9 mouse cellular contexts compared by ENCODE assay signal in the genomic region with DNA sequence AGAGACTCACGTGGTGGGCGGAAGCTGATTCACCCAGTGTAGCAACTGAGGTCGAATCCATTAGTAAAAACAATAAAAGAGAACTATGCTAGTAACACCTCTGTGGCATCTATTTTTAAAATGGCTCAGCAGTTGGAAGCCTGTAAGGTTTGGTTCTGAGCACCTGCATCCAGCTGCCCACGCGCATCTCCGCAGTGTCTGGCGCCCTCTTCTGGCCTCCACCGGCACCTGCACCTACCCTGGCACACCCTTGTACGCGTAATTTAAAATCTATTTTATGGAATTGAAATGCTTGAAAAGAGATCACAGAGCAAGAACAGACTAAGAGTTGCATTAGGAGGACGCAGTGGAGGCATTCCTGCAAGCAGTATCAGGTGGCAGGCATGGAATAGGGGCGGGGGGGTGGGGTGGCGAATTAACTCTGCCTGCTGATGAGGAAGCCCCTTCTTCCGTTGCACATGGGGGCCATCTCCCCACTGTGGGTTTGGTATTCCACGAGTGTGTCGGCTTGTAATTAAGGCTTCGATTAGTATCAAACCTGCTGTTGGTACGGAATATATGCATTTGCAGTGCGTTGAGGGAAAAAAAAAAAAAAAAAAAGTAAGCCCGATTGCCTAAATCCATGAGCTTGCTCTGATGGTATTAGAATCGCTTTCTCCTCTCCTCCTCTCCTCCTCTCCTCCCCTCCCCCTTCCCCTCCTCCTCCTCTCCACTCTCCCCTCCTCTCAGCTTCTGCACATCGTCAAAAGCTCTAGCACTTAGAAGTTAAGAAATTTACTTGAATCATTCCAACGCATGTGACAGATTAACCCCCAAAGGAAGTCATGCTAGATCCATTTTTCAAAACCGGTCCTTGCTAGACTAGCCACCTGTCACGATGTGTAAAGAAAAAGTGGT.
DNase-seq lines count a peak whose midpoint lies in the region; ATAC-seq and TF ChIP-seq lines count a peak whose summit lies in the region.
"Had no signal": no experiment of that assay in that cellular context is flagged by ENCODE, and none has a peak within 500 bp of the region (broad histone marks: within the 10 kb centered on the region; RNA-seq: fewer than 3 reads in every experiment).

No protein-coding gene starts in this region.

- WGBS in kidney, adult 2 months, result 25% methylated on average over 25 of the region's 25 CpGs
- 20% methylated on average over 25 of the region's 25 CpGs for WGBS in forebrain, postnatal 0 days
- 19% methylated on average over 25 of the region's 25 CpGs for WGBS in midbrain, embryonic 15.5 days
- 31% methylated on average over 25 of the region's 25 CpGs for WGBS in kidney, embryonic 16.5 days

- no peak overlapping the region for H3K4me3 ChIP-seq in kidney, adult 2 months (ENCODE audit: insufficient read depth, low read depth, low read length)
- H3K4me3 ChIP-seq in forebrain, postnatal 0 days (ENCODE audit: low read depth, low read length), result peak overlapping the region; percentile 28
- peak overlapping the region; percentile 16; the same call in 1 of the 2 replicates for H3K4me3 ChIP-seq in midbrain, embryonic 15.5 days
- no peak overlapping the region for H3K4me3 ChIP-seq in kidney, embryonic 16.5 days (ENCODE audit: low read length)

- H3K27ac ChIP-seq in kidney, adult 2 months (ENCODE audit: insufficient read depth, low read depth, low read length), result no peak overlapping the region
- H3K27ac ChIP-seq in forebrain, postnatal 0 days (ENCODE audit: low read depth, low read length), result no peak overlapping the region
- H3K27ac ChIP-seq in midbrain, embryonic 15.5 days, result no peak overlapping the region
- no peak overlapping the region for H3K27ac ChIP-seq in kidney, embryonic 16.5 days (ENCODE audit: low read length)

- no peak for TF ChIP-seq POLR2A in kidney, adult 2 months (IDR thresholded peaks at IDR 0.05; ENCODE audit: low read depth, low read length)

- H3K4me2 ChIP-seq in forebrain, postnatal 0 days (ENCODE audit: low read depth), result peak overlapping the region; percentile 43
- H3K4me2 ChIP-seq in midbrain, embryonic 15.5 days, result peak overlapping the region; percentile 45
- H3K4me2 ChIP-seq in kidney, embryonic 16.5 days (replicated peaks; ENCODE audit: low read depth, low read length), result no peak overlapping the region

- no peak overlapping the region for H3K9ac ChIP-seq in forebrain, postnatal 0 days
- H3K9ac ChIP-seq in midbrain, embryonic 15.5 days, result no peak overlapping the region
- no peak overlapping the region for H3K9ac ChIP-seq in kidney, embryonic 16.5 days (replicated peaks; ENCODE audit: low read length)

- no peaks in the 10 kb centered on the region for H3K9me3 ChIP-seq in forebrain, postnatal 0 days (ENCODE audit: low read length)
- no peaks in the 10 kb centered on the region for H3K9me3 ChIP-seq in midbrain, embryonic 15.5 days
- H3K9me3 ChIP-seq in kidney, embryonic 16.5 days (ENCODE audit: low read length), result peaks cover 4% of the 10 kb centered on the region; the same call in 1 of the 2 replicates

- peak; percentile 36; the same call in 1 of the 2 replicates for TF ChIP-seq CTCF in kidney, adult 2 months (conservative IDR thresholded peaks at IDR 0.05; ENCODE audit: insufficient read depth, insufficient read length, low read depth, low read length)
- TF ChIP-seq CTCF in forebrain, postnatal 0 days (IDR thresholded peaks at IDR 0.05; ENCODE audit: low read depth), result peak; percentile 58

- no peaks in the 10 kb centered on the region for H3K36me3 ChIP-seq in kidney, adult 2 months (ENCODE audit: control insufficient read depth, insufficient read depth, low read length)
- no peaks in the 10 kb centered on the region for H3K36me3 ChIP-seq in forebrain, postnatal 0 days (ENCODE audit: insufficient read depth)
- H3K36me3 ChIP-seq in midbrain, embryonic 15.5 days (replicated peaks), result no peaks in the 10 kb centered on the region
- no peaks in the 10 kb centered on the region for H3K36me3 ChIP-seq in kidney, embryonic 16.5 days (ENCODE audit: insufficient read depth, low read length)

- no peaks in the 10 kb centered on the region; the same call in 1 of the 2 replicates for H3K27me3 ChIP-seq in kidney, adult 2 months (replicated peaks; ENCODE audit: control insufficient read depth, insufficient read depth, low read length)
- H3K27me3 ChIP-seq in forebrain, postnatal 0 days (ENCODE audit: insufficient read depth, low read length), result no peaks in the 10 kb centered on the region
- H3K27me3 ChIP-seq in midbrain, embryonic 15.5 days (replicated peaks), result no peaks in the 10 kb centered on the region
- no peaks in the 10 kb centered on the region for H3K27me3 ChIP-seq in kidney, embryonic 16.5 days (ENCODE audit: insufficient read depth, low read length)
- H3K27me3 ChIP-seq: CH12.LX had no signal

- no peak; the same call in 1 of the 2 replicates for ATAC-seq in forebrain, postnatal 0 days
- no peak; the same call in 1 of the 2 replicates for ATAC-seq in midbrain, embryonic 15.5 days (replicated peaks)
- ATAC-seq in kidney, embryonic 16.5 days (ENCODE audit: low FRiP score, low TSS enrichment), result no peak

- no peak for DNase-seq in kidney, adult 2 months
- no peak for DNase-seq in kidney, postnatal 4 days
- peak; percentile 49 for DNase-seq in R1 (ENCODE audit: low read depth, low spot score)
- peak; percentile 29 for DNase-seq in forebrain, postnatal 0 days
- no peak for DNase-seq in lung, postnatal 25 days (ENCODE audit: low spot score)
- no peak for DNase-seq in heart, adult 11 months

- no peaks in the 10 kb centered on the region for H3K4me1 ChIP-seq in kidney, adult 2 months (ENCODE audit: control insufficient read depth, insufficient read depth, low read length)
- peaks cover 6% of the 10 kb centered on the region for H3K4me1 ChIP-seq in forebrain, postnatal 0 days (ENCODE audit: insufficient read depth)
- H3K4me1 ChIP-seq in midbrain, embryonic 15.5 days, result peaks cover 9% of the 10 kb centered on the region
- no peaks in the 10 kb centered on the region for H3K4me1 ChIP-seq in kidney, embryonic 16.5 days (ENCODE audit: insufficient read depth, low read length)

Comparison
In these comparisons a context has a peak if more than half of its experiments do, and no peak if none do; other contexts are left out.
1. DNase-seq: peak in R1 (single experiment) and forebrain, postnatal 0 days (single experiment); none in kidney, adult 2 months (single experiment), kidney, postnatal 4 days (0 of 2), lung, postnatal 25 days (single experiment) and heart, adult 11 months (single experiment).
2. H3K4me3 ChIP-seq: peak in forebrain, postnatal 0 days (single experiment) and midbrain, embryonic 15.5 days (single experiment); none in kidney, adult 2 months (single experiment) and kidney, embryonic 16.5 days (single experiment).